Mouse (Mus musculus) inflammation-experienced regulatory T-cells, adult 6 months (primary cell): Measurements from ENCODE around the gene Gmds. TPM values are rescaled to one million over a fixed set of nuclear protein-coding genes. Genes with fewer than 3 reads are reported as not detected.

Experiments
- ATAC-seq: one replicate; pipeline ENCODE4 v1.8.0; 2017
- polyA plus RNA-seq, 3 experiments: library from polyadenylated mRNA; unstranded; fragments of 100-300 nt; shearing (Covaris generic); gene quantifications; one replicate each; pipeline ENCODE4 v1.2.1; 2017

The Gmds gene
- polyA plus RNA-seq, 3 experiments from 2014 or later: 17.2 to 26.3 (median 21.8) TPM

GRCm38 (mm10) chr13:32020455-32021249, 317.9 kb downstream of the Gmds start:
- ATAC-seq: no peak

DNA sequence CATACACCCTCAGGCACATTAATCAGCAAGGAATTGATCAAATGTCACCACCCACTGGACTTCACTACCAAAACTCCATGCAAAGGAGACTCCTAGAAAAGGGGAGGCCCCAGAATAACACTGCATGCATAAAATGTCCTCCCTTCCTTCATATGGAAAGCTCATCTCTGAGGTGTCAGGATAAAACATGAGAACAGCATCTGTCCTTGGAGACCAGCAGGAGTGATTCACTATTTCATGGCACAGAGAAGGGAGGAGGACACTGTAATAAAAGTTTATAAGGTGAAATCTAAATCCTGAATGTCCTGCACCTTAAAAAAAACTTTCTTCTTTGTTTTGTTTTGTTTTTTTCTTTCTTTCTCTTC, 319.3 kb downstream of the Gmds start:
- ATAC-seq: no peak

DNA sequence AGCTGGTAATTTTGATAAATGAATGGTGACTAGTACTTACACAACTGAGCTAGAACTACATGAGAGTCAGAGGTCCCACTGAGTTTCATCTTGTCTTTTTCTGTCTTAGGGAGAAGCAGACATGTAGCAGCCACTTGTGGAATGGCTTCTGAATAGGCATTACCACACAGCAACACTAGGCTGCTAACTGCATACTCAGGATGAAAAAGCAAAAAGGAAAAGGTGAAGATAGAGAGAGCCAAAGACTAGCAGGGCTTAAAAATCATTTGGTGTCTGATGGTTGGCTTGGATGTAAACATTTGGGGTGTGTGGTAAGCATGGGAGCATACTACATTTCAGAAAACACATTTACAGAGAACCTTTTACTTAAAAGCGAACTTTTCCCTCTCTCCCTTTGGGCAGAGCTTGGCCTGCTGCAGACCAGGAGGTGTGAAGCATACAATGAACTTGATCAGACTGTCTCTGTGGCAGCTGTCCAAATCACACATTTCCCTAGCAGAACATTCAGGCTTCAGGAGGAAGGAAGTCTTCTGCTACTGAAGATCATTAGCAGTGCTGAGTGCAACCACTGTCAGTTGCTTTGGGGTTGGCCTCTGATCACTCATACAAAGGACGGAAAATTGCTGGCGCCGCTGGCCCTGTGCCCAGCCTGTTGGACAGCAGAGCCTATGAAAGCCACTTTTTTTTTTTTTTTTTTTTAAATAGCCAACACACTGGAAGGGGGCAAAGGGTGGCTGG, 319.9 kb downstream of the Gmds start:
- ATAC-seq: no peak

GRCm38 (mm10) chr13:32008802-32009201, 329.7 kb downstream of the Gmds start:
- no peak for ATAC-seq

GRCm38 (mm10) chr13:32008116-32008641, 330.4 kb downstream of the Gmds start:
- ATAC-seq: no peak

GRCm38 (mm10) chr13:31993391-31993790, 345.1 kb downstream of the Gmds start:
- ATAC-seq: no peak

DNA sequence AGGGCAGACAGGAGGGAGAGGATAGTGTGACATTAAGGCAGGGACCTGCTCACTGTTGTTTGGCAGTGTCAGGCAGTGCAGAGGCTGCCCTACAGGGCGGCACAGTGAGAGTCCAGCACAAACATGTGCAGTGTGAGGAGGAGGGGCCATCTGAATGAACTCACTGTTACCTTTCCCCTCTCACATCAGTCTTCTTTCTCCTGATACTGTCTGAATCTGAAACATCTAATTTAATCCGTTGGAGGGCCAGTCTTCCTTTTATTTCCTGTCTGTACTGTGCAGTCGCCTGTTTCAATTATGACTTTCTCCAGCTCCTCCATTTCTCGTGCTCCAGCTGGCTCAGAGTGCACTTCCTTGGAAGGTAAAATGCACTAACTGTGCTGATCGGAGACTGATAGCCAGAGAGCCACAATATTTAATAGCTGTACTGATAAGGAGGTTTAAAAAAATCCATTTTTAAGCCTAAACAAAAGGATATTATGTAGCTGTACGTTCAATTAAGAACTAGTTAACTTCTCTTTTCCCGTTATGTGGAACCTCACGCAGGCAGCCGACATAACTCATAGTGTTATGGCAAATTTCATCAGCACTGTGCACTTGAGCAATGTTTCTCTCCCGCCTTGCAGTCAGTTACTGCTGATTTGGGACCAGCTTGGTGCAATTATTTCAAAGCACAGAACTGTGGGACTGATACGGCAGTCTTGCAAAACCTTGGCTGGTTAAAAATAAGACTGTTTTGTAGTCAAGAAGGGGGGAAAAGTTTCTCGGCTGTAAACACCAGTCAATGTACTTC, 345.9 kb downstream of the Gmds start:
- no peak for ATAC-seq

- no peak for ATAC-seq
Measured at GRCm38 (mm10) chr13:31981198-31981597, 357.3 kb downstream of the Gmds start.

DNA sequence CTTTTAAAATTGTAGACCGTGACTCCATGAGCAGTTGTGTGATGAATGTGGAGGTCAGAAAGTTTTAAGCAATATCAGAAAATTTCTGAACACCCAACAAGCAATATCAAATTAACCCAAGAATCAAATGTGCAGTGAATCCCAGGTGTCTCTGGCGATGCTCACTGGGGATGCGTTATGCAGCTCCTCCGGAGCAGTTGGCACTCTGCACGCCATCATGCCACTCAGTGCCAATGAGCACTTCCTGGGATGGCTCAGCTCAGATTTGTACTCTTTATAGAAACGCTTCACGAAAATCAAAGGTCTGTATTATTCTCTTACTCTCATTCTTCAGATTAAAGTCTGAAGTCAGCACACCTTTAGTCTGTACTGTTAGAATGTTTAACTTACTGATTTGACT, 360.4 kb downstream of the Gmds start:
- ATAC-seq: no peak

DNA sequence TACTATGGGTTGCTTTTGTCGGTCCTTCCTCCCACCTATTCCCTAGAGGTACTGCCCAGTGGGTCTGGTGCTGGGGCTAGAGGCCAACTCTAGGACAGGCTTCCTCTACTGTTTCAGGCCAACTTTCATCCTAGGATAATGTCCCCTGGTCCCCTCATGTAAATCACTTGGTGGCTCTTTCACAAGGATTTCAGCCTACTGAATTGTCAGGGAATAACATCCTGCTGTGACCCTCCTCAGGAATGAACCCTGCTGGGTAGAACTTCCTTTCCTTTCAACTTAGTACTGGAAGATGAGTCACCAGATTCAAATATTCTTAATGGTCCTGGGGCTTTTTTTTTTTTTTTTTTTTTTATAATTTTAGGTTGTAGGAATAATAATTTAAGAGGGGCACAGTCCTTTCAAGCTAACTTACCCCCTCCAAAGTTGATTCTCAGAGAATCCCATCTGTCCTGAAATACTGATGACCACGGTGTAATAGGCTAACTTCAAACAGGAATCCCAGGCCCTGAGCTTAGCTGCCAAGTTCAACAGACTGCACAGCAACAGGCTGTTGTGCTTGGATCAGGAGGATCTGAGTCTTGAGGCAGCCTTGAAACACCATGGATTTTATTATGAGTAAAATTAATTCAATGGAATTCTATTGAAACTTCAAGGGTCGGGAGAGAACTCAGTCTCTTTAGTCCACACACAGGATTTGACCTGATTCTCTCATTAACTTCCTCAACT, 363.6 kb downstream of the Gmds start:
- no peak for ATAC-seq

- ATAC-seq: no peak
Measured at GRCm38 (mm10) chr13:31971040-31971501, 367.5 kb downstream of the Gmds start.

DNA sequence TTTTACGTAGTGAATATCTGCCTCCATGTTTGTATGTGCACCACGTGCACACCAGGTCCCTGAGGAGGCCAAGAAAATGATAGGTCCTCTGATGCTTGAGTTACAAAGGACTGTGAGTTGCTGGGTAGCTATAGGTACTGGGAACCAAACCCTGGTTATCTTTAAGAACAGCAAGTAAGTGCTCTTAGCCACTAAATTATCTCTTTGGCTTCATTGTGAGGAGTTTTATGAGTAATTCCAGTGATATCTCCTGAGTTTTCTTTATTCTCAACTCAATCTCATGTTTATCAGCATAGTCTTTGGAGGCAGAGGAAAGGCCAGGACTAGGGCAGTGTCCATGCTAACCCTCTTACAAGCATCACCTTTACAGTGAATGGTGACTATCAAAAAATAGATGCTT, 370.3 kb downstream of the Gmds start:
- no peak for ATAC-seq

DNA sequence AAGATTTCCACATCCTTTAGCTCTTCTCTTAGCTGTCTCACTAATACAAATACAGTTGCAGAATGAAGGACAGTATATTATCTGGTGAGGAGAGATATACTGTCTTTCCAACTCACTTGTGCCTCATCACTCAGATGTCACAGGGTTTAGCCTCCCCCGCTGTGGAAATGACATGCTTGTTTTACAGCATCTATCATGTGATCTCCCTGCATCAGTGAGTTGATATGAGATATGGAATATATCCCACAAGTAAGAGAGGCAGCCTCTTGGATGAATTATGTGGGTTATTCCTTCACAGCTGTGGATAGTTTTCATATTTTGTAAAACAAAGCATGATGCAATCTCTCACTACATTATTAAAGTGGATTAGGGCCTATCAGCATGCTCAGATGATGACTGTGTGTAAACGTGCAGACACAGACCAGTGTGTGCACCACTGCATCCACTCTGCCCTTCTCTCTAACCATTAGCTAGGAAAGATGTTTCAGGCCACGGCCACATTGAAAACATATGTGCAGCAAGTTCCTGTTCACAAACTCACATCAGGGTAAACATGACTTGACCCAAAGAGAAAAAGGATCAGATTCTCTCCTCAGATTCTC, 371.5 kb downstream of the Gmds start:
- no peak for ATAC-seq

DNA sequence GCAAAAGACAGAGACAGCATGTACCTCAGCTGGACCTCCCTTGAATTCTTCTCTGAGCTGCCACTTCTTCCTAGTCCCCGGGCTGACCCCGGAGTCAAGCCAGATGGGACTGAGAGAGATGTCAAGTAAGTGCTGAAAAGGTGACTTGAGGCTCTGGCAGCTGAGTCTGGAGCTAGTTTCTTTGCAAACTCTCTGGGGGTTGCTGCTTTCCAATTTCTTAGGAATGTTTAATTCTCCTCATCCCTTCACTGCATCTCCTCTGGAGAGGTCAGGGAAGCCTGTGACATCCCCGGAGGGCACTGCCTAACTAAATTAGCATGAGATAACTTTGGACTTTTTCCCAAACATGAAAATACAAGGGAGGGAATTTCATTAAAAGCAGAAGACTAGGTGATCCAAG, 378.0 kb downstream of the Gmds start:
- ATAC-seq: no peak

GRCm38 (mm10) chr13:31958346-31959335, 379.9 kb downstream of the Gmds start:
- ATAC-seq: no peak

DNA sequence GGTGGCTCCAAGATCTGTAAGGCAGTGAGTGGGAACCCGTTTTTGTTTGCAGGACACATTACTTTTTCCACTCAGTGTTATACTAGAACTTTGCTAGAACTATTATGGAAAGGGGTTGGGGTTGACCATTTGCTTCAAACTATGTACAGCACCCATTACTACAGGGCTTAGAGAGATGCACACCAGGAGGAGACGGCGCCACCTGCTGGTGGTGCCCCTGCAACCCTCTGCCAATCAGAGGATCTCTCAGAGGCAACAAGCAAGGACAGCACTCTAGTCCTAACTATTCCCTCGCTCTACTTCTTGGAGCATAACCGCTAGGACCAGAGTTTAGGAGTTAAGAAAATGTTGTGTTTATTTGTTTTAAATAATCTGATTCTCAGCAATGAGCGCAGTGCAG, 382.0 kb downstream of the Gmds start:
- ATAC-seq: no peak

GRCm38 (mm10) chr13:31956112-31956511, 382.4 kb downstream of the Gmds start:
- no peak for ATAC-seq

GRCm38 (mm10) chr13:31955171-31955570, 383.4 kb downstream of the Gmds start:
- ATAC-seq: no peak

DNA sequence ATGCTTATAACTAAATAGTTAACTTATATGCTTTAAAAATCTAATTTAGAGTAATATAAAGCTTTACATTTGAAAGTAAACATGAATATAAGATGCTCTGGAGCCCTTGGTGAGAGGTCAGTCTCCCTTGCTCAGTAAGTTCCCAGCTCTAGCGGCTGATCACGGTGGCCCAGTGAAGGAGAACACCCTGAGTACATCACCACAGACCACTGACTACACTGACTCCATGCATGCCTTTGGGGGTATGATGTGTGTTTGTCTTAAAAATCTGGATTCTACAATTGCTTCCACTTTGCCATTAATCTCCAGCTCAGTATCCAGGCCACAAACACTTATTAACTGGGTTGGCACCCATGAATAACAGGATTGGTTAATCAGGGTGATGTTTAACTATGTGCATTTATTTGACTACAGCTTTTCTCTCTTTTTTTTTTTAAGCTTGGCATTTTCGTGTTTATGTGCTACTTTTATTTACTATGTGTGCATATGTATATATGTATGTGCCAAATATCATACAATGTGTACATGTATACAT, 393.8 kb downstream of the Gmds start:
- no peak for ATAC-seq
